Mouse (Mus musculus): ENCODE results near the gene Cyp2f2. TPM values are rescaled to one million over a fixed set of nuclear protein-coding genes. Genes with fewer than 3 reads are reported as not detected.

The Cyp2f2 gene
- polyA plus RNA-seq, 1 experiment from 2014 or later: not detected

DNA sequence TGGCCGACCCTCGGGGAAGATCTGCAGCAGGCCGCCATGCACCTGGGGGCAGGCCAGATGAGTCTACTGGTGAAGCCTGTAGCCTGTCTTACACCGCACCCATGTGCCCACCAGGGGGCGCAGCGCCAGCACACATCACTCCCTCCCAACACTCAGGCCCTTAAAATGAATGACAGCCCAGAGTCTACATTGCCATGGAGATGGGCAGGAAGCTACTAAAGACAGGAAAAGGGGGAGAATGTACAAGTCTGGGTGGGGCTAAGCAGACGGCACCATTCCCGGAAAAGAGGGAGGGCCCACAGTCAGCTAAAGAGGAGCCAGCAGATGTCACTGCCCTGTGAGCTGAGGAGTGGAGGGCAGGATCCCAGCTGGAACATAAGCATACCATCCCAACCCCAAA, 40.2 kb downstream of the Cyp2f2 start:
- no peak overlapping the region for H3K4me3 ChIP-seq
- H3K27me3 ChIP-seq (ENCODE audit: insufficient read depth, poor library complexity, severe bottlenecking): no peaks in the 10 kb centered on the region
- peaks cover 75% of the 10 kb centered on the region for H3K36me3 ChIP-seq
- no peaks in the 10 kb centered on the region for H3K9me3 ChIP-seq
- WGBS: 19% methylated on average over 8 of the region's 8 CpGs
- H3K27ac ChIP-seq: 0 out of 2 replicates have a peak overlapping the region, but pooled peaks have one; percentile 0
- DNase-seq (ENCODE audit: low spot score): peak; percentile 85
- peaks cover 50% of the 10 kb centered on the region for H3K4me1 ChIP-seq (replicated peaks)

DNA sequence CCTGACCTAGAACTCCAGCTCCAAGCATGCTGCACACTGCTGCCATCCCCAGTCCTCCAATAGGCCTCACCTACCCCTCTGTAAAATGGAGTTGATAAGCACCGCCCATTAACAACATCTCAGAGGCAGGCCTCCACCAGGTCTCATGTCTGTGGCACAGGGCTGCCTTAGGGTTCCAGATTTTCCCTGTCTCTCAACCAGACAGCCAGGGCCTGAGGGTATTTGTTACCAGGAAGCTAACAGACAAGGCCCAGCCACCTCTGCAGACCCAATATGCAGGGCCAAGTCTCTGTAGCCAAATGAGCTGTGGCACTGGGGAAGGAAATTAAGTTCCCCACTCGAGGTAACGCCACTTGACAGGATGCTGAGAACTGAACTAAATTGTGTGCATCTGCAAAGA, 41.2 kb downstream of the Cyp2f2 start:
- Histone ChIP-seq H3K36me3 (peaks cover 81% of the 10 kb centered on the region), H3K27ac (no peak overlapping the region), H3K27me3 (ENCODE audit: insufficient read depth, poor library complexity, severe bottlenecking) (no peaks in the 10 kb centered on the region), H3K4me1 (replicated peaks) (peaks cover 60% of the 10 kb centered on the region), H3K9me3 (no peaks in the 10 kb centered on the region), H3K4me3 (no peak overlapping the region)
- 83% methylated on average over 3 of the region's 3 CpGs for WGBS
- no peak for DNase-seq (ENCODE audit: low spot score)

DNA sequence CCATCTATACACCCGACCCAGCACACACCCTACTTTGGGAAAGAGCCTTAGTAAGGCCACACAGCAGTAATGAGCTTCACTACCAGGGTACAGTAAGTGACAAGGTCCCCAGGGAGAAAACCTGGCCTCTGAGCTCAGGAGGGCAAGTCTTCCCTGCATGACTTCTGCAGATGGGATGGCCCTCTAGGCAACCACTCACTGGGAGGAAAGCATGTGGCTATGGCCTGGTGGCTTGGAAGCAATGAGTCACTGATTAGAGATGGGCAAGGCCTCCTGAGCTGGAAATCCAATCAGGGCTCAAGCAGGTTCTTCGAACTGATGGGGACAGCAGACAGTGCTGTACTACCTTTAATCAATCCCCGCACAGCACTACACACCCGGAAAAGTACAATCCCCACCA, 42.0 kb downstream of the Cyp2f2 start:
- H3K36me3 ChIP-seq: peaks cover 80% of the 10 kb centered on the region
- 86% methylated on average over 4 of the region's 4 CpGs for WGBS

DNA sequence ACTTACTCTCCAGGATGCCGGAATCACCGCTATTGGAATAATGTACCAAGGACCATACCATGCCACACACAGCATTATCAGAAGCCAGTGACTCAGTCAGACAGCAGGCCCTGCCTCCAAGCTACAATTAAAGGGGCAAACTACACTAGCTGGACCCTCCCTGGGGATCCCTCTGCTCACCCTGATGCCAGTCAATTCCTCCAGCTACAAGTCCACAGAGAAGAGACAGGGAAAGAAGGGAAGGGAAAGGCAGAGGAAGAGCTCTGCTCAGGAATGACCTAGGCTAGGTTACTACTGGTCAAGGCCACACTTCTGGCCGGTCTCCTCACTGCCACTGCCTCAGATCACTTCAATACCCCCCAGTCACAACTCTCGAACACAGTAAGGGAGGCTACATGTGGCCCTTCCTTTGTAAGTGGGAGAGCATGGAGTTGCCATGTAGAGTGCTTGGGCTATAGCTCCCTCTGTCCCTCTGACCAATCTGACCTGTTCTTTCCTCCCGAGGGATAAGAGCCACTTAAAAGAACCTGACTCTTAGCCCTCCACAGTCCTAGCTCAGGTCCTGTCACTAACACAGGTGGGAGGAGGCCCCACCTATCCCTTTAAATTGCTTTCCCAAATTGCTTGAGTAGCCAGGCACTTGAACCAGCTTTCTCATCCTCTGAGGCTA, 43.2 kb downstream of the Cyp2f2 start:
- Histone ChIP-seq H3K9me3 (no peaks in the 10 kb centered on the region), H3K27ac (no peak overlapping the region), H3K4me1 (replicated peaks) (peaks cover 68% of the 10 kb centered on the region), H3K36me3 (peaks cover 70% of the 10 kb centered on the region), H3K4me3 (peak overlapping the region; percentile 69), H3K27me3 (ENCODE audit: insufficient read depth, poor library complexity, severe bottlenecking) (no peaks in the 10 kb centered on the region)
- 85% methylated on average over 5 of the region's 5 CpGs for WGBS
- no peak for DNase-seq (ENCODE audit: low spot score)

More for the DNA sequence above, 42.0 kb downstream of the Cyp2f2 start:
- H3K27ac ChIP-seq: no peak overlapping the region
- H3K9me3 ChIP-seq: no peaks in the 10 kb centered on the region
- H3K4me3 ChIP-seq: 0 out of 2 replicates have a peak overlapping the region, but pooled peaks have one; percentile 6
- no peaks in the 10 kb centered on the region for H3K27me3 ChIP-seq (ENCODE audit: insufficient read depth, poor library complexity, severe bottlenecking)
- DNase-seq (ENCODE audit: low spot score): no peak
- peaks cover 60% of the 10 kb centered on the region for H3K4me1 ChIP-seq (replicated peaks)

DNA sequence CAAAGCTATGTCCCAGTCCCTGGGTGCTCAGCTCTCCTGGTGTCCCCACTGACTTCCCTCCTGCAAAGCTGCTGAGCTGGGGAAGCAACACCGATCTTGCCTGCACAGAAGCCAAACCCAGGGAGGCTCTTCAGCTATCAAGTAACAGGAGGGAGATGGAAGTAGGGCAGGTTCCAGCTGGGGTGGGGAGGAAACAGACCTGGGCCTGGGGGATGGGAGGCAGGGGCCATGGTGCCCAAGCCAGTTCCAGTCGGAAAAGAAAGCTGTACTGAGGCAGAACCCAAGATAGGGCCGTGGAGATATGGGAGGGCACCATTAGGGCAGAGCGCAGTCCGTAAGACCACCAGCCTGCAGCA, 43.7 kb downstream of the Cyp2f2 start:
- peaks cover 65% of the 10 kb centered on the region for H3K36me3 ChIP-seq
- no peak for DNase-seq (ENCODE audit: low spot score)
- no peaks in the 10 kb centered on the region for H3K9me3 ChIP-seq
- H3K27ac ChIP-seq: no peak overlapping the region
- no peaks in the 10 kb centered on the region for H3K27me3 ChIP-seq (ENCODE audit: insufficient read depth, poor library complexity, severe bottlenecking)
- peak overlapping the region; percentile 69; the same call in 1 of the 2 replicates for H3K4me3 ChIP-seq
- WGBS: 89% methylated on average over 5 of the region's 5 CpGs
- peaks cover 68% of the 10 kb centered on the region for H3K4me1 ChIP-seq (replicated peaks)

DNA sequence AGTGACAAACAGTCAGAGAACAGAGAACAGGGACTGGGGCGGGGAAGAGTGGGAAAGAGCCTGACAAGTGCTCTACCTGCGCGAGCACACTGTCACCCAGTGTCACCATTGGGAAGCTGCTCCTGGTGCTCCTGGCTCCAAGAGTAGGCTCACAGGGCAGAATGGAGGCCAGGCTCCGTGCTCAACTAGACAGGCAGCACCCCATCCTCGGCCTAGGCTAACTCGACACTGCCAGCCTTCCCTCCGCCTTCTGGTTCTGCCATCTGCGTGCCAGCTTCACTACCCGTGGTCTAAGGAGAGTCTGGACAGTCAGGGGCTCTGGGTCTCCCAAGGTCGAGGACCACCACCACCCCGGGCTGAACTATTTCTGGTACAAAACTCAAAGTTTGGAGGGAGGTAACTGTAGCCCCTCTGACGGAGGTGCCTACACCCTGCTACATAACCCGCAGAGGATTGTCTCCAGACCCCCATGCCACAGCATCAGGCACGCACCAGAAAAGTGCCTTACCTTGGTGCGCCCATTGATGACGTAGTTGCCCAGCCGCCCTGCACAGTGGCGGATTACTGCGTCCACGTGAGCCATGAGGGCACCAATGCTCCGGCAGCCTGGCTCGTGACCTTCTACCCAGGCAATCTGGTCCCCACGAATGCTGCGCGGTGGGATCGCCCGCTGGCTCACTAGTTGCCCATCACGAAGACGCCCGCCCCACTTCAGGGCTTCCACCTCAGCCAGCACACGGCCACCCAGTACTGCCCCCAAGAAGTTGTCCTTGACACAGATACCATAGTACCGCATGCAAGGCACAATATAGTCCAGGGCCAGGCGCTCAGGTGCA, 44.6 kb downstream of the Cyp2f2 start:
- peak overlapping the region; percentile 99 for H3K27ac ChIP-seq
- peaks cover 59% of the 10 kb centered on the region for H3K36me3 ChIP-seq
- no peaks in the 10 kb centered on the region for H3K9me3 ChIP-seq
- H3K27me3 ChIP-seq (ENCODE audit: insufficient read depth, poor library complexity, severe bottlenecking): no peaks in the 10 kb centered on the region
- no peak for DNase-seq (ENCODE audit: low spot score)
- peak overlapping the region; percentile 69 for H3K4me3 ChIP-seq
- peaks cover 68% of the 10 kb centered on the region for H3K4me1 ChIP-seq (replicated peaks)
- 79% methylated on average over 33 of the region's 33 CpGs for WGBS

DNA sequence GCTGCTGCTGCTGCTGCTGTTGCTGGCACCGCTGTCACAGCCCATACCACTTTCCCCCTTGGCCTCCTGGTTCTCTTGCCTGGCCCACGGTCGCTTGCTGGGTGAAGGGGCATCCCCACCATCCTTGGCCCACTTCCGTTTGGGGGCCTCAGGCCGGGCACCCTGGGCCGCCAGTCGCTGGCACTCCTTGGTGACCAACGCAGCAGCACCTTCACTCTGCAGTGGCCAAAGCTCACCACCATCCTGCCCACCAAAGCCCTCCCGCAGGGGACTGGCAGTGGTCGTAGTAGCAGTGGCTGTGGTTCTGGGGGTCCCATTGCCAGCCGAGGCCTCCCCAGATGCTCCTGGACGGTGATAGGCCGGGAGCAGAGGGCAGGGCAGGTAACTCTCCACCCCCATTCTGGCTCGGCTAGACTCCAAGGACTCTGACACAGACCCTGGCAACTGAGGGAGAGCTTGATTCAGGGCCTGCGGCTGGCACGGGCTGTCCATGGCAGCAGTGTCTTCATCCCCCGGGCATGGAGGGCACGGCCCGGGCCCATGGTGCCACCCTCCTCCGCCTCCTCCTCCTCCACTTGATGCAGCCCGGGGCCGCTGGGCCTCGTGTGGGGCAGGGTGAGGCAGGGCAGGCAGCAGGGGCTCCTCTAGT, 45.4 kb downstream of the Cyp2f2 start:
- H3K27ac ChIP-seq: peak overlapping the region; percentile 99
- 79% methylated on average over 23 of the region's 23 CpGs for WGBS
- no peaks in the 10 kb centered on the region for H3K27me3 ChIP-seq (ENCODE audit: insufficient read depth, poor library complexity, severe bottlenecking)
- peak overlapping the region; percentile 69 for H3K4me3 ChIP-seq
- peaks cover 52% of the 10 kb centered on the region for H3K36me3 ChIP-seq
- no peaks in the 10 kb centered on the region for H3K9me3 ChIP-seq
- no peak for DNase-seq (ENCODE audit: low spot score)
- H3K4me1 ChIP-seq (replicated peaks): peaks cover 65% of the 10 kb centered on the region

DNA sequence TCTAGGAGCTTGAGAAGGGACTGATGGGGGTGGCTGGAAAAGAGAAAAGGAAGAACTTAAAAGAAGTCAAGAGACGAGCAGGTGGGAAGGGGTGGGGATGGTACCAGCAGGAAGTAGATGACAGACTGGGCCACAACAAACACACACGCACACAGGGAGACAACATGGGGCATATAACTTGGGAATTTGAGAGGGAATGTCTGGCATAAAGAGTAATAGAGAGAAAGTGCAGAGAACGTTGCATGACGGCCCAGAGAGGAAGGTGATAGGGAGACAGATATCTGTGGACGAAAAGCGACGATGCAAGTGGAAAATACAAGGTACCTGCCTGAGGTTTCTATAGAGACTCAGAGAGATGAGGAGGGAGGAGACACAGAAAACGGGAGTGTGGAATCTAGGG, 46.0 kb downstream of the Cyp2f2 start:
- Histone ChIP-seq H3K4me1 (replicated peaks) (peaks cover 60% of the 10 kb centered on the region), H3K27ac (peak overlapping the region; percentile 99), H3K4me3 (peak overlapping the region; percentile 69), H3K36me3 (peaks cover 54% of the 10 kb centered on the region), H3K9me3 (no peaks in the 10 kb centered on the region), H3K27me3 (ENCODE audit: insufficient read depth, poor library complexity, severe bottlenecking) (no peaks in the 10 kb centered on the region)
- WGBS: 5% methylated on average over 8 of the region's 8 CpGs
- DNase-seq (ENCODE audit: low spot score): peak; percentile 23

DNA sequence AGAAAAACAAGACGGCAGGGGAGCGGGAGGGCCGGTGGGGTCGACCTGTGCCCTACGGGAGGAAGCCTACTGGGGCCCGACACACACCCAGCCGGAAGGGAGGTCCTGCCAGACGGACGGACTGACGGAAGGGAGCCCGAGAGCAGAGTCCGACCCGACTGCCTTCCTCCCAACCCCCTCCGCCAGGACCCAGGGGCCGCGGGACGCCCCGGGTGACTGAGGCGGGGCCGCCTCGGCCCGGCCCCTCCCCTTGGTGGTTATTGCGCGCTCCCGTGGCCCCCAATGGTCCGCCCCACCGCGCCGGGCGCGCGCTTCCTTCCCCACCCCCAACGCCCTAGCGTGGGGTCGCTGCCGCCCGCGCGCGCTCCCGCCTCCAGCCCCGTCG, 46.5 kb downstream of the Cyp2f2 start:
- Histone ChIP-seq H3K4me1 (replicated peaks) (peaks cover 54% of the 10 kb centered on the region), H3K27ac (peak overlapping the region; percentile 99), H3K9me3 (no peaks in the 10 kb centered on the region), H3K27me3 (ENCODE audit: insufficient read depth, poor library complexity, severe bottlenecking) (no peaks in the 10 kb centered on the region), H3K4me3 (peak overlapping the region; percentile 69), H3K36me3 (peaks cover 54% of the 10 kb centered on the region)
- DNase-seq (ENCODE audit: low spot score): peak; percentile 85
- under 1% methylated on average over 43 of the region's 43 CpGs for WGBS

DNA sequence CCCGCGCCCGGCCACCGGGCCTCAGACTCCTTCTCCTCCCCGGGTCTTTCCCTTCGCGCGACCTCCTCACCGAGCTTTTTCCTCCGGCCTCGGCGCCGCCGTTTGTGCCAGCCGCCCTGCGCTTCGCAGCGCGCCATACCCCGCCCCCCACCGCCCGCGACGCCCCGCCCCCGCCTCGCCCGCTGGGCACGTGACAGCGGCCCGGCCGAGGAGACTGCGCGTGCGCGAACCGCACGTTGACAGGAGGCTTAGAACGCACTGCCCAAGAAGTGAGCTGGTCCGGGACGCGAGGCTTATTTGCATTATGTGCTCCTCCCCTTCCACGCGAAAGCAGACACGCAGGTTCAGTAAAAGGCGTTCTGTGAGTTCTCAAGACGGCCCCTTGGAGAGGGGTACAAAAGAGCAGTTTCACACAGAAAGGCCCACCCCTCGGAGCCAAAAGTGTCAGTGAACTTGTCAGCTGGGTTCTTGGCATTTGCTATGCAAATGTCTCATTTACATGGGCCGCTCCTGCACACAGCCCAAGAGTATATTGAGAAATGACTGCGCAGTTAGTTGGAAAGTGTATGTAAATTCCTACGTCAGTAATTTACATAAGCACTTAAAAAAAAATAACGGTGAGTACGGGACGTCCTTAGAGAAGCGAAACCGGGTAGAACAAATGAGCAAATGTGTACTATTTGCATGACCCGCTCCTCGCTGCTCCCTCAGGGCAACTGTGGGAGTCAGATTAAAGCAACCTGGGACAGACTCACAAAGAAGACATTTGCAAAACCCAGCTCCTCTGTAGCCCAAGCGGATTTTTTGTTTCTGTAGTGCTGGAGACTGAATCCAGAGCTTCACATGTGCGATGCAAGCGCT, 47.1 kb downstream of the Cyp2f2 start, which contains the start of gene Egln2:
Egln2 (minus strand) TSS at position 189 of the 861 bp plus-strand sequence.
- 2% methylated on average over 61 of the region's 61 CpGs for WGBS
- H3K9me3 ChIP-seq: no peaks in the 10 kb centered on the region
- peak within 1 kb of the TSS; percentile 69 for H3K4me3 ChIP-seq
- peaks cover 48% of the 10 kb centered on the region for H3K4me1 ChIP-seq (replicated peaks)
- H3K27ac ChIP-seq: peak within 1 kb of the TSS; percentile 99
- DNase-seq (ENCODE audit: low spot score): peak; percentile 95
- peaks cover 54% of the 10 kb centered on the region for H3K36me3 ChIP-seq
- no peaks in the 10 kb centered on the region for H3K27me3 ChIP-seq (ENCODE audit: insufficient read depth, poor library complexity, severe bottlenecking)

DNA sequence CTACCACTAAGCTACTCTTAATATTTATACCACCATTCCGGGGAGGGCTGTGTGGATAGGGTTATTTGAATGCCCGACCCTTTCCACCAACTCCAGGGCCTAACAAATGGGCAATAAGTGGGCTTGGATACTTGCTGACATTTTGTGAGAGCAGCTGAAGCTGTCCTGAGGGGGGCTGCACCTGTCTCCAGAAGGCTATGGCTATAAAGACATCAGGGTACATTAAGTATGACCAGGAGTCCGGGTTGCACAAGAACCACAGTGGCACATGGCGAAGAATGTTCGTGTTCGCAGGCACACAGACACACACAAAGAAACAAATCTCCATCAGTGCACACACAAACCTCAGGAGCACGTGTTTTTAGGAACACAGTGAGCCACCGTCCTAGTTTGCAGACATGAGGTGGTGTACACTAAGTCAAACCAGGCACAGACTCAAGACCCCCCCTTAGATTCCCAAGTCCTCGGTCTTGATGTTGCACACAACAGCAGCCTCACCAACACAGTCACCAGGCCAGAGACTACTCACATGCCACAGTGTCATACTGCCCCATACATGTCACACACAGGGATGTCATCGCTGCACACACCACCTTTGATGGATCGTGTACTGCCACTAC, 47.9 kb downstream of the Cyp2f2 start:
- peak overlapping the region; percentile 69 for H3K4me3 ChIP-seq
- no peaks in the 10 kb centered on the region for H3K27me3 ChIP-seq (ENCODE audit: insufficient read depth, poor library complexity, severe bottlenecking)
- peaks cover 54% of the 10 kb centered on the region for H3K36me3 ChIP-seq
- WGBS: 78% methylated on average over 11 of the region's 11 CpGs
- DNase-seq (ENCODE audit: low spot score): no peak
- H3K27ac ChIP-seq: peak overlapping the region; percentile 99
- no peaks in the 10 kb centered on the region for H3K9me3 ChIP-seq
- peaks cover 41% of the 10 kb centered on the region for H3K4me1 ChIP-seq (replicated peaks)

DNA sequence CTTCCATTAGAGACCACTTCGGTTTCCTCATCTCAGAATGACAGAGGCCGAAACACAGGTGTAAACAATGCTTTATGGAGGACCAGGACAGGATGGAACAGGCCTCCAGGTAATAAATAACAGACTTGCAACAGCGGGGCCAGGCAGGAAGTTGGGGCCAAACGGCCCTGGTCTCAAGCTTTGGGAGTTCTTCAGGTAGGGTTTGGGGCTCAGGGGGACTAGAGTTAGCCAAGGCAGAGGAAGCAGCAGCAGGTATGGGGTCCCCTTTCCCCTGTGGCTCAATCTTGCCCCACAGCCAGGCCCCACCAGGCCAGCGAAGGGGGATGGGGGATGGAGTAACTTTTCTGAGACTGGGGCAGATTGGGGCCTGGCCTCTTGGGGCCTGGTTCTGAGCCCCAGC, 48.7 kb downstream of the Cyp2f2 start:
- Histone ChIP-seq H3K27ac (no peak overlapping the region), H3K9me3 (no peaks in the 10 kb centered on the region), H3K4me1 (replicated peaks) (peaks cover 33% of the 10 kb centered on the region), H3K27me3 (ENCODE audit: insufficient read depth, poor library complexity, severe bottlenecking) (no peaks in the 10 kb centered on the region), H3K4me3 (no peak overlapping the region), H3K36me3 (peaks cover 54% of the 10 kb centered on the region)
- whole genome bisulfite sequencing: 90% methylated on average over 5 of the region's 5 CpGs
- DNase-seq (ENCODE audit: low spot score): no peak

All from hindbrain, embryonic 10.5 days (tissue).